Mouse (Mus musculus): ENCODE data around the gene Ptprs. TPM values are rescaled to one million over a fixed set of nuclear protein-coding genes. Genes with fewer than 3 reads are reported as not detected.

Ptprs gene
- polyA plus RNA-seq, 1 experiment from 2014 or later, result 22.2 TPM

- no peak within 1 kb of the TSS for H3K9ac ChIP-seq (ENCODE audit: low read length)
- TF ChIP-seq CTCF (IDR thresholded peaks at IDR 0.05; ENCODE audit: low read depth), result no peak
- no peak for TF ChIP-seq EP300 (optimal IDR thresholded peaks at IDR 0.05)
- ATAC-seq (ENCODE audit: low FRiP score, low TSS enrichment) (no peak), DNase-seq (ENCODE audit: low spot score) (no peak)
- peak within 1 kb of the TSS; percentile 28 for H3K4me2 ChIP-seq (replicated peaks; ENCODE audit: low read depth)
- no peaks in the 10 kb centered on the region for H3K36me3 ChIP-seq (ENCODE audit: control insufficient read depth, insufficient read depth, low read length)
- H3K4me3 ChIP-seq (ENCODE audit: low read depth, low read length), result peak within 1 kb of the TSS; percentile 23; the same call in 1 of the 2 replicates
- H3K27ac ChIP-seq (replicated peaks), result no peak within 1 kb of the TSS
- 0 out of 2 replicates have a peak, but pooled peaks cover 2% of the 10 kb centered on the region for H3K4me1 ChIP-seq (replicated peaks; ENCODE audit: control insufficient read depth, insufficient read depth)
- peaks cover 23% of the 10 kb centered on the region; the same call in 1 of the 2 replicates for H3K27me3 ChIP-seq (ENCODE audit: control insufficient read depth, insufficient read depth, low read length)
- WGBS, result 65% methylated on average over 22 of the region's 22 CpGs
- H3K9me3 ChIP-seq (ENCODE audit: control insufficient read depth, low read length), result no peaks in the 10 kb centered on the region
These were observed 36.0 kb upstream of the Ptprs start, which contains the start of gene Znrf4 for GRCm38 (mm10) chr17:56512310-56512709. Gene Znrf4 (minus strand): TSS chr17:56512431.

DNA sequence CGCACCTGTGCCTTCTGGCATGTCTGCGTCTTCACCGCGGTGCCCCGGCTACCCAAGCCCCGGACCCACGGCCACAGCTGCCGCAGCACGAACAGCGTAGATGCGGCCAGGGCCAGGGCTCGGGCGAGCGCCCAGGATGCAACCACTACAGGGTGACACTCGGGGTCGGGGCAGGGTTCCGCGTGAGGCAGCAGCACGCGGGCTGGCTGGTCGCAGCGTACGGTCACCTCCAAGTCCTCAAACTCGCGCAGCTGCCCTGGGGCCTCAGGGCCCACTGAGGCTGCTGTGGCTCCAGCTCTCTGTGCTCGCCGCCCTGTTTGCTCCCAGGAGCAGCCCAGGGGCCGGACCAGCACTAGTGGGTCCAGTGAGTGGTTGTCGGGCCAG, 35.4 kb upstream of the Ptprs start:
- no peak overlapping the region for H3K27ac ChIP-seq (replicated peaks)
- peaks cover 23% of the 10 kb centered on the region; the same call in 1 of the 2 replicates for H3K27me3 ChIP-seq (ENCODE audit: control insufficient read depth, insufficient read depth, low read length)
- DNase-seq (ENCODE audit: low spot score), result no peak
- H3K4me2 ChIP-seq (replicated peaks; ENCODE audit: low read depth), result no peak overlapping the region
- 0 out of 2 replicates have a peak, but pooled peaks cover 2% of the 10 kb centered on the region for H3K4me1 ChIP-seq (replicated peaks; ENCODE audit: control insufficient read depth, insufficient read depth)
- TF ChIP-seq EP300 (optimal IDR thresholded peaks at IDR 0.05) (no peak), CTCF (IDR thresholded peaks at IDR 0.05; ENCODE audit: low read depth) (no peak)
- no peak overlapping the region; the same call in 1 of the 2 replicates for H3K4me3 ChIP-seq (ENCODE audit: low read depth, low read length)
- H3K36me3 ChIP-seq (ENCODE audit: control insufficient read depth, insufficient read depth, low read length), result no peaks in the 10 kb centered on the region
- 26% methylated on average over 27 of the region's 29 CpGs for WGBS
- H3K9ac ChIP-seq (ENCODE audit: low read length), result no peak overlapping the region
- no peak for ATAC-seq (ENCODE audit: low FRiP score, low TSS enrichment)
- no peaks in the 10 kb centered on the region for H3K9me3 ChIP-seq (ENCODE audit: control insufficient read depth, low read length)

DNA sequence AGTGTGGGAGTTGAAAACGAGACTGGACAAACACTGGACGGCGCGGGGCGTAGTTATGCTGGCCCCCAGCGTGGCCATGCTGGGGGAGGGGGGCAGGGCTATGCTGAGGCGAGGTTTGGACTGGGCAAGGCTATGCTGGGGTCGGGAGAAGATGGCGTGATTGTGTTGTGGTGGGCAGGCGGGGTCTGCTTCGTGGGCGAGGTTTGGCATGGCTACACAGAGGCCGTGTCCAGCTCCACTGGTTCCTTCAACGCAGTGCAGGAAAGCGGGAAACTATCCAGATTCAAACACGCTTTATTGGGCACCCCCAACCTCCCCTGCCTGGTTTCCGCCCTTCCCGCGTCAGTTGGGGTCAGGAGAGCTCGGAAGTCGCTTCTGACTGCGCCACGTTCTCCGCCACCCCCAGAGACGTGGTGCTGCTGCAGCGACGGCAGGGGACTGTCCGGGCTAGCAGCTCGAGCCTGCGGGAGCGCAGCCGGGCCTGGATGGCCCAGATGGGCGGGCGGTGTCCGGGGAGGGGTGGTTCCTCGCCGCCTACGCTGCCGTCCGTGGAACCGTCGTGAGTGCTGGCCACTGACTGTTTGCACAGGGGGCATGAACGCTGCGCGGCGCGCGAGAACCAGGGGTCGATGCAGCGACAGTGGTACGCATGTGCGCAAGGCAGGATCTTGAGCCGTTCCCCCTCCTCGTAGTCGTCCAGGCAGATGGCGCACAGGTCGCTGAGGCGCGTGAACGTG, 34.9 kb upstream of the Ptprs start:
- TF ChIP-seq EP300 (optimal IDR thresholded peaks at IDR 0.05), result no peak
- no peak for TF ChIP-seq CTCF (IDR thresholded peaks at IDR 0.05; ENCODE audit: low read depth)
- H3K9me3 ChIP-seq (ENCODE audit: control insufficient read depth, low read length), result no peaks in the 10 kb centered on the region
- DNase-seq (ENCODE audit: low spot score) (no peak), ATAC-seq (ENCODE audit: low FRiP score, low TSS enrichment) (no peak)
- peak overlapping the region; percentile 28 for H3K4me2 ChIP-seq (replicated peaks; ENCODE audit: low read depth)
- H3K4me1 ChIP-seq (replicated peaks; ENCODE audit: control insufficient read depth, insufficient read depth), result 0 out of 2 replicates have a peak, but pooled peaks cover 2% of the 10 kb centered on the region
- H3K9ac ChIP-seq (ENCODE audit: low read length), result no peak overlapping the region
- peaks cover 23% of the 10 kb centered on the region; the same call in 1 of the 2 replicates for H3K27me3 ChIP-seq (ENCODE audit: control insufficient read depth, insufficient read depth, low read length)
- H3K36me3 ChIP-seq (ENCODE audit: control insufficient read depth, insufficient read depth, low read length), result no peaks in the 10 kb centered on the region
- H3K27ac ChIP-seq (replicated peaks), result no peak overlapping the region
- H3K4me3 ChIP-seq (ENCODE audit: low read depth, low read length), result peak overlapping the region; percentile 23; the same call in 1 of the 2 replicates
- WGBS, result 6% methylated on average over 56 of the region's 60 CpGs

- ATAC-seq (ENCODE audit: low FRiP score, low TSS enrichment) (no peak), DNase-seq (ENCODE audit: low spot score) (no peak)
- H3K27me3 ChIP-seq (ENCODE audit: control insufficient read depth, insufficient read depth, low read length), result peaks cover 23% of the 10 kb centered on the region; the same call in 1 of the 2 replicates
- H3K27ac ChIP-seq (replicated peaks), result no peak overlapping the region
- no peak for TF ChIP-seq CTCF (IDR thresholded peaks at IDR 0.05; ENCODE audit: low read depth)
- no peak for TF ChIP-seq EP300 (optimal IDR thresholded peaks at IDR 0.05)
- H3K4me2 ChIP-seq (replicated peaks; ENCODE audit: low read depth), result no peak overlapping the region
- no peak overlapping the region for H3K9ac ChIP-seq (ENCODE audit: low read length)
- H3K36me3 ChIP-seq (ENCODE audit: control insufficient read depth, insufficient read depth, low read length), result no peaks in the 10 kb centered on the region
- H3K9me3 ChIP-seq (ENCODE audit: control insufficient read depth, low read length), result no peaks in the 10 kb centered on the region
- H3K4me3 ChIP-seq (ENCODE audit: low read depth, low read length), result no peak overlapping the region
- no peaks in the 10 kb centered on the region for H3K4me1 ChIP-seq (replicated peaks; ENCODE audit: control insufficient read depth, insufficient read depth)
- 24% methylated on average over 27 of the region's 27 CpGs for WGBS
These were observed 34.2 kb upstream of the Ptprs start for GRCm38 (mm10) chr17:56510473-56510969.

DNA sequence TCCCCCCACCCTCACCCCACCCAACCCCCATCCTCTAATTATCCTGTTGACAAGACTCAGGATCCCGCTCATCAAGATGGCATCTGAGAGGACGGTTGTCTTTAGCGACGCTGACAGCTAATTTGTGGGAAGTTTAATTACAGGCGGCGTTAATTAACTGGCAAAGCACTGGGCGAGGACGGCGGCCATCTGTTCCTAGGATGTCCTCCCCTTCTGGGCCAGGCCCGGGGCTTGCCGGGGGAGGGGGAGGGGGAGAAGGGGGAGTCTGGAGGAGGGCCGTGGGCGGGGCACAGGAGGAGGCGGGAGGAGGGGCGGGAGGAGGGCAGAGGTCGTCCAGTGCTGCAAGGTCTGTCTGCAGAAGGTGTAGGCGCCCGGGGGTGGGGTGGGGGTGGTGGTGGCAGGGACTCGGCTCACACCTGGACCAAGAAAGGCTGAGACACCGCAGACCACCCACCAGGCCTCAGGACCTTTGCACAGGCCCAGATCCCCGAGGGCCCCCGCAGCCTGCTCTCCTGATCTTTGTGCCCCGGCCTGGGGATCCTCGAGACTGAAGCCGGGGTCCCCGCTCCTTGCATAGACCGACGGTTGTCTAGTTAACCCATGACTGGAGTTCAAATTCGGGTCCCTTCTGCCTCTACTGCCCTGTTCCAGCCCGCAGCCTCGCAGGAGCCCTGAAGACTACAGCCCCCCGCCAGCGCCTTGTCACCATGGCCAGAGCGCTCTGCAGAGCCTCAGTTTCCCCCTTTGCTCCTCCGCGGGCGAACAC, 33.6 kb upstream of the Ptprs start:
- H3K27ac ChIP-seq (replicated peaks), result no peak overlapping the region
- peaks cover 23% of the 10 kb centered on the region; the same call in 1 of the 2 replicates for H3K27me3 ChIP-seq (ENCODE audit: control insufficient read depth, insufficient read depth, low read length)
- H3K4me3 ChIP-seq (ENCODE audit: low read depth, low read length), result no peak overlapping the region
- H3K36me3 ChIP-seq (ENCODE audit: control insufficient read depth, insufficient read depth, low read length), result no peaks in the 10 kb centered on the region
- no peaks in the 10 kb centered on the region for H3K9me3 ChIP-seq (ENCODE audit: control insufficient read depth, low read length)
- TF ChIP-seq CTCF (IDR thresholded peaks at IDR 0.05; ENCODE audit: low read depth) (no peak), EP300 (optimal IDR thresholded peaks at IDR 0.05) (no peak)
- no peaks in the 10 kb centered on the region for H3K4me1 ChIP-seq (replicated peaks; ENCODE audit: control insufficient read depth, insufficient read depth)
- no peak overlapping the region for H3K9ac ChIP-seq (ENCODE audit: low read length)
- peak; percentile 45 for DNase-seq (ENCODE audit: low spot score)
- ATAC-seq (ENCODE audit: low FRiP score, low TSS enrichment), result no peak
- WGBS, result 11% methylated on average over 31 of the region's 37 CpGs
- no peak overlapping the region for H3K4me2 ChIP-seq (replicated peaks; ENCODE audit: low read depth)
